Mouse (Mus musculus): ENCODE results near the gene Rgl2. TPM values are rescaled to one million over a fixed set of nuclear protein-coding genes. Genes with fewer than 3 reads are reported as not detected.
"Not testable (repeated sequence)": the region's sequence is repeated elsewhere in the genome, so short reads cannot be mapped to it uniquely, and the experiment has no call there.

The Rgl2 gene
- polyA plus RNA-seq, 1 experiment: 171 TPM

DNA sequence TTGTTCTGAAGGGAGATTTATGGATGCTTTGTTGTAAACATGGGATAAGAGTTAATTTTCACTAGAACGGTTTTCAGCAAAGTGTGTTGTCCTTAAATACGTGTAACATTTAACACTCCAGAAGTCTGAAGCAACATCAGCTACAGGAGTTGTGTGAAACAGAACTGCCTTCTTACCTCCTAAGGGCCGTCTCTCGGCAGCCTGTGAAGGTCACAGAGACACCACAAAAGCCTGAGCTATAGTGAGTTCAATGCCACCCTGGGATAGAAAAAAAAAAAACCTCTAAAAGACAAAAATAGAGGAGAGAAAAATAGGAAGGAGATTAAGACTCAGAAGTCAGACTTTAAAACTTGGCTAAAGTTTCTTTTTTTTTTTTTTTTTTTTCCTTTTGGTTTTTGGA lies 27.3 kb upstream of the Rgl2 start:
- Histone ChIP-seq H3K27me3 (ENCODE audit: control insufficient read depth, insufficient read depth, low read length) (no peaks in the 10 kb centered on the region), H3K27ac (ENCODE audit: insufficient read depth, low read length) (no peak overlapping the region), H3K4me1 (ENCODE audit: control insufficient read depth, insufficient read depth, low read length) (no peaks in the 10 kb centered on the region), H3K4me3 (replicated peaks; ENCODE audit: insufficient read depth, low read depth, low read length) (no peak overlapping the region)
- DNase-seq: no peak
- WGBS: 78% methylated on average over 4 of the region's 4 CpGs
- TF ChIP-seq POLR2A (IDR thresholded peaks at IDR 0.05; ENCODE audit: borderline replicate concordance, insufficient read depth, low read length): no peak
- TF ChIP-seq CTCF (IDR thresholded peaks at IDR 0.05; ENCODE audit: borderline replicate concordance, insufficient read depth, low read depth, low read length): no peak

DNA sequence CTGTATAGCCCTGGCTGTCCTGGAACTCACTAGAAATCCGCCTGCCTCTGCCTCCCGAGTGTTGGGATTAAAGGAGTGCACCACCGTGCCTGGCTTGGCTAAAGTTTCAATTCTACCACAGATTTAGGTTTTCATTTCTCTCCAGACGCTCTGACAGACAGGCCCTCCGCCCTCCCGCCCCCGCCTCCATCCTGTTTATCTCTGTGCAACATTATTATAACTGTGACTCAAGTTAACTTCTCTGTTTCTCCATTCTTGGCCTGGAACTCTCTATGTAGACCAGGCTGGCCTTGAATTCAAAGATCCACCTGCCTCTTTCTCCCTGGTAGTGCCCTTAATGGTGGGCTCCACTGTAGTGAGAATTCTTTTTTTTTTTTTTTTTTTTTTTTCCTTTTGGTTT lies 26.9 kb upstream of the Rgl2 start:
- WGBS: 80% methylated on average over 7 of the region's 7 CpGs
- DNase-seq: no peak
- TF ChIP-seq POLR2A (IDR thresholded peaks at IDR 0.05; ENCODE audit: borderline replicate concordance, insufficient read depth, low read length) (no peak), CTCF (IDR thresholded peaks at IDR 0.05; ENCODE audit: borderline replicate concordance, insufficient read depth, low read depth, low read length) (no peak)

DNA sequence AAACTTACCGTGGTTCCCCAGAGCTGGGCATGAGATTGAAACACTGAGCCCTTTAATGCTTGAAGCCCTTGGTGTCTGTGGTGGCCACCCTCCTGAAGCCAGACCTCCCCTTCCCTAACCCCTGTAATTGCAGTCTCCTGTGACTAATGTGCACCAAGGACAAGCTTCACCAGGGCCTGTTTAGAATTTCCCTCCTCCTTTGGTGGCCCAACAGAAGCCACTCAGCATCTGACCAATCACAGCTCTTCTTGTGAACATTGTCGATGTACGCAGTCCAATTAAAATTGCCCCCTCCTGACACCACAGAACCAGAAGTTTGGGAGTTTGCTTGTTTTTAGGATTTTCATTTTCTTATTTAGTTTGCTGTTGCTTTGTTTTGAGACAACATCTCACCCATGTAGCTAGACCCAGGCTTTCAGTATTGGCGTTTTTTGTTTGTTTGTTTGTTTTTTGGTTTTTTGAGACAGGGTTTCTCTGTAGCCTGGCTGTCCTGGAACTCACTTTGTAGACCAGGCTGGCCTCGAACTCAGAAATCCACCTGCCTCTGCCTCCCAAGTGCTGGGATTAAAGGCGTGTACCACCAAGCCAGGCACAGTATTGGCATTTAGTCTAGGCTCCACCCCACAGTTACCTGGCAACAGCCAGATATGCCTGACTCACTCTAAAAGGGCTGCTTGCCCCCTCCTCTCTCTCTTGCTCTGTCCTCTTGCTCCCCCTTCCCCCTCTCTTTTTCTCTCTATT lies 25.3 kb upstream of the Rgl2 start:
- not testable (repeated sequence) for H3K4me3 ChIP-seq (replicated peaks; ENCODE audit: insufficient read depth, low read depth, low read length); H3K4me1 ChIP-seq (ENCODE audit: control insufficient read depth, insufficient read depth, low read length); H3K27ac ChIP-seq (ENCODE audit: insufficient read depth, low read length); DNase-seq; H3K27me3 ChIP-seq (ENCODE audit: control insufficient read depth, insufficient read depth, low read length)
- WGBS: 61% methylated on average over 6 of the region's 6 CpGs

More for the DNA sequence above, 26.9 kb upstream of the Rgl2 start:
- no peaks in the 10 kb centered on the region for H3K27me3 ChIP-seq (ENCODE audit: control insufficient read depth, insufficient read depth, low read length)
- no peak overlapping the region for H3K27ac ChIP-seq (ENCODE audit: insufficient read depth, low read length)
- H3K4me3 ChIP-seq (replicated peaks; ENCODE audit: insufficient read depth, low read depth, low read length): no peak overlapping the region
- H3K4me1 ChIP-seq (ENCODE audit: control insufficient read depth, insufficient read depth, low read length): no peaks in the 10 kb centered on the region

DNA sequence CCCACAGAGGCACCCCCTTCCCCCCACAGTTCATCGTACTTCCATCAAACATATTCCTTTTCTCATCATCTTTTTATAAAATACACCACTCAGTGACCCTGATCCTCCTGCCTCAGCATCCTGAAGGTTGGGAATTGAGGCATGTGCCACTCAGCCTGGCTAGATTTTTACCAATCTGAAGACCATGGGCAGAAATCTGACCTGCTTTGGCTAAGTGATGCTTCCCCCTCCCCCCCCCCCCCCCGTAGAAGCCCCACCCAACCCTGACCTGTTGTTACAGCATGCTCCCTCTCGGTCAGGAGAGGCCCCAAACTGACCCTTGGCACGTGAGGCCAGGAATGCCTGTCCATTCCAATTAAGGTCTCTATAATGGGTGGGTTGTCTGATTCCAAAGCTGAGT lies 24.5 kb upstream of the Rgl2 start, which contains the start of gene Platr17:
Gene Platr17 (plus strand): TSS at position 301 of the 400 bp plus-strand sequence.
- H3K4me3 ChIP-seq (replicated peaks; ENCODE audit: insufficient read depth, low read depth, low read length); H3K27ac ChIP-seq (ENCODE audit: insufficient read depth, low read length); H3K4me1 ChIP-seq (ENCODE audit: control insufficient read depth, insufficient read depth, low read length); H3K27me3 ChIP-seq (ENCODE audit: control insufficient read depth, insufficient read depth, low read length); DNase-seq: not testable (repeated sequence)
- 24% methylated on average over 4 of the region's 4 CpGs for WGBS

DNA sequence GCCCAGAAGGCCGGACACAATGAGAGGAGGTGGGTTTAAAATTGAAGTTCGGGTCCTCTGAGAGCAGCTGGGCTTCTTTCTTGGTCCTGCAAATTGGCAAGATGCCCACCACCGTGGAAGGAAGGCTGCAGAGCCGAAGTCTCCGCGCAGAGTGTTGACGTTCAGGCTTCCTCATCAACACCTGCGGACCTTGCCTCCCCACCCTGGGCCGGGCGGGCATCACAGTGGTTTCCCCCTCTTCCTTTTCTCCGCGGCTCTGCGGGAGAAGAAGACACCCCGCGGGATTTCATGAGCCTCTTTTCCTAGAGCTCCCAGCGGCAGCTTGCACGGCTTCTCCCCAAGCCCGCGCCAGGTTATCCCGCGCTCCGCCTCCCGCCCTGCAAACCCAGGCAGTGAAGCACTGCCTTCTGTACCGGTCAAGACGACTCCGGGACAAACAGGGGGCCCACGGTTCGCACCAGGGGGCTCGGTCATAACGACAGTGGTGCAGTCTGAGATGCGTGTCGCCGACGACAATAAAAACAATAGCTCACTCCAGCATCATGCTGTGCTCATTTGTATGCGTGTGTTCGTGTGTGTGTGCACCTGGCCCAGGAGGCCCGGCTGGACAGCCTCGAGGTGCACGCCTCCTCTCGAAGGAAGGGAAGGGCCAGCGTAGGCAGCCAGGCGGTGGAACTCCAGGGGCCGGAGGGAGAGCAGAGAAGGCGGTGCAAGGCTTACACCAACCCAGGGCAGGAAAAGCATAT lies 20.8 kb upstream of the Rgl2 start:
- WGBS: under 1% methylated on average over 44 of the region's 44 CpGs
- no peaks in the 10 kb centered on the region for H3K27me3 ChIP-seq (ENCODE audit: control insufficient read depth, insufficient read depth, low read length)
- peak overlapping the region; percentile 86 for H3K4me3 ChIP-seq (replicated peaks; ENCODE audit: insufficient read depth, low read depth, low read length)
- TF ChIP-seq POLR2A (IDR thresholded peaks at IDR 0.05; ENCODE audit: borderline replicate concordance, insufficient read depth, low read length) (no peak), CTCF (IDR thresholded peaks at IDR 0.05; ENCODE audit: borderline replicate concordance, insufficient read depth, low read depth, low read length) (no peak)
- H3K4me1 ChIP-seq (ENCODE audit: control insufficient read depth, insufficient read depth, low read length): no peaks in the 10 kb centered on the region; the same call in 1 of the 2 replicates
- peak overlapping the region; percentile 42 for H3K27ac ChIP-seq (ENCODE audit: insufficient read depth, low read length)
- peak; percentile 66 to 77 for DNase-seq

DNA sequence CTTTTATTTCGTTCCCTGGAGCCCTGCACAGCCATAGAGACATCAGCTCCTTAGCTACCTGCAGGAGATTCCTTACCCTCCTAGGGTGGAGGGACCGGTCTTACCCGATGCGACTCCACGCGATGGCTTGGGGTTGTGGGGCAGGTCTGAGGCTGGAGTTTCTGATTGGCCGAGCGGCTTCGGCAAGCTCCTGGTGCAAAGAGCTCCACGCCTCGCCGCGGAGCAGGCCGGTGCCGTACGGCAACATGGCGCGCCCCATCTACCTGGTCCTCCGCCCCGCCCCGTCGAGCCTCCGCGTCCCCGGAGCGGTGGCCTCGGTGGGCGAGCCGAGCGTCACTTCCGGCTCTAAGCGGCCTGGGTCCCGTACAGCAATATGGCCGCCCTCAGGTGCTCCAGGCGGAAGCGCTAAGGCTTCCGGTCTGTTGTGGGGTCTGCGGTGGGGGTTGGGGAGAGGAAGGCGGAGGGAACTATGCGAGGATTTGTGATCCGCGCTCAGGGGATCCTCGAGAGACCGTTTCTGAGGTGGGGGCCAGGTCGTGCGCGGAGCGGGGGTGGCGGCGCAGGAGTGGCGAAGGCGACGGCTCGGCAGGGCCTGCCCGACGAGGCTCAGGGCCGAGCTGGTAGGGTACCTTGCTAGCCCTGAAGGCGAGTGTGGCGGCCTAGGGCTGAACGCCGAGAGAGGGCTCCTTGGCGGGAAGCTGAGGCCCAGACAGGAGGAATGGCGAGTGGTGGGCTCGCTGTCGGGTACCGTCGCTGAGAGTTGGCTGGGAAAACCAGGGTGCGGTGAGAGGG lies 20.1 kb upstream of the Rgl2 start, which contains the start of gene Daxx:
Gene Daxx (plus strand): TSS at position 338 of the 792 bp plus-strand sequence.
- H3K4me3 ChIP-seq (replicated peaks; ENCODE audit: insufficient read depth, low read depth, low read length): peak within 1 kb of the TSS; percentile 86
- no peaks in the 10 kb centered on the region; the same call in 1 of the 2 replicates for H3K4me1 ChIP-seq (ENCODE audit: control insufficient read depth, insufficient read depth, low read length)
- WGBS: under 1% methylated on average over 67 of the region's 68 CpGs
- H3K27ac ChIP-seq (ENCODE audit: insufficient read depth, low read length): peak within 1 kb of the TSS; percentile 63
- H3K27me3 ChIP-seq (ENCODE audit: control insufficient read depth, insufficient read depth, low read length): no peaks in the 10 kb centered on the region
- TF ChIP-seq CTCF (IDR thresholded peaks at IDR 0.05; ENCODE audit: borderline replicate concordance, insufficient read depth, low read depth, low read length) (no peak), POLR2A (IDR thresholded peaks at IDR 0.05; ENCODE audit: borderline replicate concordance, insufficient read depth, low read length) (peak; percentile 83; the same call in 1 of the 2 replicates)
- peak; percentile 98 to 100 for DNase-seq

DNA sequence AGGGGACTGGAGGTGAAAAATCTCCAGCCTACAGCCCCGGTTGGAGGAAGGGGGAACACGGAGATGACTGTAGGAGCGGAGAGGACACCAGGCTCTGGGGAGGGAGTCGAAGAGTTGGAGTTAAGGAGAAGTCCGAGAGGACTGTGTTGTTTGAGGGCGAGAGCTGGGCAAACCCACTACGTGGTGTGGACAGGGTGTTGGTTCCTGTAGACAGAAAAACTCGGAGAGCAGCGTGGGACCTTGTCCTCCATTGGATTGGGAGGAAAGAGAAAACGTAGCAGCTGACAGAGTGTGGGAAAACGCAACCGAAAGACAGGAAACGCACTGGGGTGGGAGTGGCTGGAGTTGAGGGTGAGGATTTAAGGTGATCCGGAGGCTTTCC lies 19.5 kb upstream of the Rgl2 start:
- WGBS: under 1% methylated on average over 14 of the region's 14 CpGs
- H3K4me3 ChIP-seq (replicated peaks; ENCODE audit: insufficient read depth, low read depth, low read length): peak overlapping the region; percentile 65
- H3K4me1 ChIP-seq (ENCODE audit: control insufficient read depth, insufficient read depth, low read length): no peaks in the 10 kb centered on the region; the same call in 1 of the 2 replicates
- no peak for TF ChIP-seq POLR2A (IDR thresholded peaks at IDR 0.05; ENCODE audit: borderline replicate concordance, insufficient read depth, low read length)
- TF ChIP-seq CTCF (IDR thresholded peaks at IDR 0.05; ENCODE audit: borderline replicate concordance, insufficient read depth, low read depth, low read length): no peak
- DNase-seq: no peak
- no peaks in the 10 kb centered on the region for H3K27me3 ChIP-seq (ENCODE audit: control insufficient read depth, insufficient read depth, low read length)
- peak overlapping the region; percentile 63 for H3K27ac ChIP-seq (ENCODE audit: insufficient read depth, low read length)

Measured in cerebellum, adult 2 months (tissue).